Mouse (Mus musculus) embryonic facial prominence, embryonic 13.5 days (tissue): ENCODE data around the gene Trim30a. TPM values are rescaled to one million over a fixed set of nuclear protein-coding genes. Genes with fewer than 3 reads are reported as not detected.
"Not testable (repeated sequence)": the region's sequence is repeated elsewhere in the genome, so short reads cannot be mapped to it uniquely, and the experiment has no call there.

ENCODE experiments used
- ATAC-seq: fragments of 200-750 bp; cut with Nextera tagmentation; 2 replicates; pipeline ENCODE4 v1.8.0; 2017; ENCODE audit warnings: low read depth; ENCODE audit not compliant: insufficient number of reproducible peaks, insufficient read depth, low FRiP score, low TSS enrichment
- H3K27ac ChIP-seq: fragments of 300-500 bp; sonication (generic); 2 replicates; pipeline ENCODE4 v1.5.1; 2015; ENCODE audit warnings: moderate library complexity, mild to moderate bottlenecking, inconsistent platforms
- H3K27me3 ChIP-seq: fragments of 300-500 bp; sonication (generic); 2 replicates; pipeline ENCODE4 v1.6.1; 2015; ENCODE audit warnings: mild to moderate bottlenecking, inconsistent platforms
- H3K36me3 ChIP-seq: fragments of 300-500 bp; sonication (generic); 2 replicates; pipeline ENCODE4 v1.6.1; 2015; ENCODE audit warnings: mild to moderate bottlenecking, inconsistent platforms
- H3K4me1 ChIP-seq: fragments of 300-500 bp; sonication (generic); 2 replicates; pipeline ENCODE4 v1.6.1; 2015; ENCODE audit warnings: inconsistent platforms
- H3K4me2 ChIP-seq: fragments of 300-500 bp; sonication (generic); 2 replicates; pipeline ENCODE4 v1.6.1; 2015; ENCODE audit warnings: moderate library complexity, mild to moderate bottlenecking, inconsistent platforms
- H3K4me3 ChIP-seq: fragments of 300-500 bp; sonication (generic); 2 replicates; pipeline ENCODE4 v1.5.1; 2015; ENCODE audit warnings: mild to moderate bottlenecking, inconsistent platforms
- H3K9ac ChIP-seq: fragments of 300-500 bp; sonication (generic); 2 replicates; pipeline ENCODE4 v1.6.1; 2015; ENCODE audit warnings: mild to moderate bottlenecking, inconsistent platforms
- H3K9me3 ChIP-seq: fragments of 300-500 bp; sonication (generic); 2 replicates; pipeline ENCODE4 v1.6.1; 2016; ENCODE audit warnings: inconsistent platforms
- WGBS: fragments of 180-500 bp; shearing (Covaris S2); methylation state at CpG from one replicate; pipeline ENCODE4 v1.1.7; 2015; ENCODE audit warnings: mixed read lengths; 5-methylcytosine and 5-hydroxymethylcytosine counted together
- polyA plus RNA-seq: library from polyadenylated mRNA; unstranded; fragments of >200 nt; fragmentation: Nextera tagmentation; extraction: Ambion mirVana; gene quantifications from 2 replicates; pipeline ENCODE4 v1.2.1, GENCODE M21; 2015

Trim30a gene
- 0.85 and 1.1 TPM in 2 replicates for polyA plus RNA-seq

GRCm38 (mm10) chr7:104465065-104465744 is at the start of gene Trim30a:
Gene Trim30a (minus strand): TSS chr7:104465193.
- ATAC-seq = no peak
- no peak within 1 kb of the TSS for H3K9ac ChIP-seq
- H3K27ac ChIP-seq = no peak within 1 kb of the TSS
- no peaks in the 10 kb centered on the region for H3K4me1 ChIP-seq
- no peaks in the 10 kb centered on the region for H3K27me3 ChIP-seq
- no peak within 1 kb of the TSS for H3K4me2 ChIP-seq
- WGBS = 73% methylated on average over 3 of the region's 3 CpGs
- H3K4me3 ChIP-seq = no peak within 1 kb of the TSS
- H3K36me3 ChIP-seq = no peaks in the 10 kb centered on the region
- no peaks in the 10 kb centered on the region for H3K9me3 ChIP-seq

GRCm38 (mm10) chr7:104507421-104508065 is 42.5 kb upstream of the Trim30a start, which contains the start of gene Trim30d:
Gene Trim30d (minus strand): TSS chr7:104507849.
- not testable (repeated sequence) for ATAC-seq, H3K27me3 ChIP-seq, H3K4me2 ChIP-seq

GRCm38 (mm10) chr7:104501589-104502371 is 36.8 kb upstream of the Trim30a start:
- peak; percentile 69; the same call in 1 of the 2 replicates for ATAC-seq
- H3K4me3 ChIP-seq = peak overlapping the region; percentile 49
- peak overlapping the region; percentile 64 for H3K9ac ChIP-seq
- no peaks in the 10 kb centered on the region for H3K9me3 ChIP-seq
- H3K4me2 ChIP-seq = peak overlapping the region; percentile 62
- no peak overlapping the region for H3K27ac ChIP-seq
- H3K4me1 ChIP-seq = no peaks in the 10 kb centered on the region
- H3K27me3 ChIP-seq = peaks cover 5% of the 10 kb centered on the region; the same call in 1 of the 2 replicates
- H3K36me3 ChIP-seq = no peaks in the 10 kb centered on the region
- WGBS = 2% methylated on average over 51 of the region's 59 CpGs

More at GRCm38 (mm10) chr7:104507421-104508065, 42.5 kb upstream of the Trim30a start, which contains the start of gene Trim30d:
- H3K27ac ChIP-seq, H3K4me3 ChIP-seq, H3K4me1 ChIP-seq, H3K36me3 ChIP-seq, H3K9ac ChIP-seq, H3K9me3 ChIP-seq: not testable (repeated sequence)

- not testable (repeated sequence) for H3K27ac ChIP-seq, H3K27me3 ChIP-seq, H3K9ac ChIP-seq, H3K36me3 ChIP-seq, H3K4me3 ChIP-seq, H3K9me3 ChIP-seq, ATAC-seq, H3K4me1 ChIP-seq, H3K4me2 ChIP-seq
- whole genome bisulfite sequencing = 76% methylated on average over 6 of the region's 6 CpGs
These were observed 36.2 kb upstream of the Trim30a start for GRCm38 (mm10) chr7:104501186-104501585.

- 45% methylated on average over 7 of the region's 8 CpGs for WGBS
- H3K9ac ChIP-seq, H3K9me3 ChIP-seq, H3K27ac ChIP-seq, H3K27me3 ChIP-seq, ATAC-seq, H3K4me1 ChIP-seq, H3K4me3 ChIP-seq, H3K4me2 ChIP-seq, H3K36me3 ChIP-seq: not testable (repeated sequence)
These were observed 34.5 kb upstream of the Trim30a start for GRCm38 (mm10) chr7:104499464-104499863.

- H3K27me3 ChIP-seq = no peaks in the 10 kb centered on the region
- WGBS = 51% methylated on average over 2 of the region's 2 CpGs
These were observed 18.9 kb downstream of the Trim30a start for GRCm38 (mm10) chr7:104445961-104446645.

GRCm38 (mm10) chr7:104404460-104404950 is 60.5 kb downstream of the Trim30a start:
- H3K4me2 ChIP-seq = no peak overlapping the region
- ATAC-seq = no peak
- H3K9me3 ChIP-seq = no peaks in the 10 kb centered on the region
- no peaks in the 10 kb centered on the region for H3K36me3 ChIP-seq
- no peaks in the 10 kb centered on the region for H3K27me3 ChIP-seq
- H3K4me3 ChIP-seq = no peak overlapping the region
- no peak overlapping the region for H3K9ac ChIP-seq
- H3K4me1 ChIP-seq = no peaks in the 10 kb centered on the region
- H3K27ac ChIP-seq = no peak overlapping the region
- 84% methylated on average over 3 of the region's 3 CpGs for WGBS

More at GRCm38 (mm10) chr7:104445961-104446645, 18.9 kb downstream of the Trim30a start:
- H3K9me3 ChIP-seq = no peaks in the 10 kb centered on the region
- no peaks in the 10 kb centered on the region for H3K4me1 ChIP-seq
- no peak overlapping the region for H3K4me3 ChIP-seq
- no peak overlapping the region for H3K9ac ChIP-seq
- no peak for ATAC-seq
- H3K36me3 ChIP-seq = no peaks in the 10 kb centered on the region
- no peak overlapping the region for H3K27ac ChIP-seq
- no peak overlapping the region for H3K4me2 ChIP-seq

- Histone ChIP-seq H3K9ac (no peak overlapping the region), H3K27ac (no peak overlapping the region), H3K27me3 (no peaks in the 10 kb centered on the region), H3K4me1 (no peaks in the 10 kb centered on the region), H3K36me3 (no peaks in the 10 kb centered on the region), H3K4me3 (no peak overlapping the region), H3K4me2 (no peak overlapping the region), H3K9me3 (no peaks in the 10 kb centered on the region)
- ATAC-seq = no peak
These were observed 63.9 kb downstream of the Trim30a start for GRCm38 (mm10) chr7:104401140-104401539.

GRCm38 (mm10) chr7:104400698-104401097 is 64.3 kb downstream of the Trim30a start, which contains the start of gene Trim30c:
Gene Trim30c (minus strand): TSS chr7:104400837.
- no peak for ATAC-seq
- Histone ChIP-seq H3K27me3 (no peaks in the 10 kb centered on the region), H3K36me3 (no peaks in the 10 kb centered on the region), H3K4me2 (no peak within 1 kb of the TSS), H3K4me3 (no peak within 1 kb of the TSS), H3K9me3 (no peaks in the 10 kb centered on the region), H3K9ac (no peak within 1 kb of the TSS), H3K27ac (no peak within 1 kb of the TSS), H3K4me1 (no peaks in the 10 kb centered on the region)
- 70% methylated on average over 1 of the region's 1 CpGs for WGBS

GRCm38 (mm10) chr7:104398492-104398891 is 66.5 kb downstream of the Trim30a start:
- H3K27ac ChIP-seq = no peak overlapping the region
- 66% methylated on average over 1 of the region's 1 CpGs for WGBS
- no peaks in the 10 kb centered on the region for H3K27me3 ChIP-seq
- H3K9me3 ChIP-seq = no peaks in the 10 kb centered on the region
- no peak overlapping the region for H3K4me3 ChIP-seq
- no peaks in the 10 kb centered on the region for H3K4me1 ChIP-seq
- no peak overlapping the region for H3K9ac ChIP-seq
- no peak overlapping the region for H3K4me2 ChIP-seq
- no peak for ATAC-seq
- H3K36me3 ChIP-seq = no peaks in the 10 kb centered on the region
